Mouse (Mus musculus) cortical plate, adult 2 months (tissue): ENCODE measurements around the gene Plscr2.

Experiments used
- CTCF ChIP-seq: fragments of 200-500 bp; IDR thresholded peaks from 2 replicates; pipeline ENCODE4 v1.5.1; 2011; ENCODE audit warnings: mild to moderate bottlenecking, control low read depth, low read length; ENCODE audit not compliant: insufficient read depth; ENCODE audit errors: extremely low read depth
- POLR2A ChIP-seq: fragments of 200-500 bp; IDR thresholded peaks from 2 replicates; pipeline ENCODE4 v1.6.1; 2011; ENCODE audit warnings: mild to moderate bottlenecking, low read length, control low read depth; ENCODE audit not compliant: insufficient read depth; ENCODE audit errors: extremely low read depth

DNA sequence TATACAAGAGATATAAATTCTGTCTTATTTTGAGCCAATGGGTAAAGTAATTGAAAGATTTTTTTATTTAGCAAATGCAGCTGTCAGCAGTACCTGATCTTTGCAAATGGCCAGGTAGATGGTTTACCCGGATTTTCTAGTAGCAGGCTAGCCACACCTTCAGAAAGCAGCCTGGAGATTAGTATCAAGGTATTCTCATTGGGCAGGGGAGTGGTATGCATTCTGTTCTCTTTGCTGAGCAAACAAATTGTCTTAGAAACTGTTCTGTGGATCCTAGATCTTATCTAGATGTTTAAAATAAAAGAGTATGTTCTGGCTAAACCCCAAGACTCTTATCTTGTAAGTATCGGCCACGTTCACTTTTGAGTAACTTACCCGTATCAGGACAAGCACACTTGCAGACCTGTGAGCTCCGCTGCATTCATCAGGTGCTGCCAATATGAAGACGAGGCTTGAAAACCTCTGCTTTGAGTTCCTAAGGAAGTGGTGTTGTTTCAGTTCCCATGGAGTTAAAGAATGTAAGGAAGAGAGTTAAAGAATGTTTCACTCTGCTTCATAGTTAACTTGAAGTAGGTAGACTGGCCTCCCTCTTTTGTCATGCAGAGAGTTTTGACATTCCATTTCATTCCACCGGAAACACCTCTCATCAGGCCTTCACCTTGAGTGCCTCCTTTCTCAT lies 14.8 kb upstream of the Plscr2 start:
- no peak for TF ChIP-seq CTCF
- TF ChIP-seq POLR2A, result no peak
